Mouse (Mus musculus): ENCODE data around the gene Hpca. TPM values are rescaled to one million over a fixed set of nuclear protein-coding genes. Genes with fewer than 3 reads are reported as not detected.

The Hpca gene
- polyA plus RNA-seq, 1 experiment from 2014 or later: 3.6 TPM

GRCm38 (mm10) chr4:129134799-129135585 is 13.2 kb upstream of the Hpca start:
- WGBS: 10% methylated on average over 15 of the region's 15 CpGs
- Histone ChIP-seq H3K9ac (replicated peaks) (no peak overlapping the region), H3K4me2 (replicated peaks) (peak overlapping the region; percentile 21; the same call in 1 of the 2 replicates)

GRCm38 (mm10) chr4:129130755-129131303 is 9.0 kb upstream of the Hpca start:
- Histone ChIP-seq H3K36me3 (no peaks in the 10 kb centered on the region), H3K4me1 (peaks cover 43% of the 10 kb centered on the region), H3K4me3 (0 out of 2 replicates have a peak overlapping the region, but pooled peaks have one; percentile 7), H3K9ac (replicated peaks) (no peak overlapping the region), H3K4me2 (replicated peaks) (peak overlapping the region; percentile 25; the same call in 1 of the 2 replicates), H3K27me3 (peaks cover 53% of the 10 kb centered on the region), H3K9me3 (no peaks in the 10 kb centered on the region), H3K27ac (replicated peaks) (no peak overlapping the region)
- WGBS: 9% methylated on average over 16 of the region's 17 CpGs
- ATAC-seq (ENCODE audit: low FRiP score, low read depth): no peak

More at GRCm38 (mm10) chr4:129134799-129135585, 13.2 kb upstream of the Hpca start:
- H3K36me3 ChIP-seq: no peaks in the 10 kb centered on the region
- H3K27me3 ChIP-seq: peaks cover 73% of the 10 kb centered on the region
- H3K27ac ChIP-seq (replicated peaks): no peak overlapping the region
- ATAC-seq (ENCODE audit: low FRiP score, low read depth): no peak; the same call in 1 of the 2 replicates
- no peak overlapping the region for H3K4me3 ChIP-seq
- H3K4me1 ChIP-seq: peaks cover 31% of the 10 kb centered on the region
- no peaks in the 10 kb centered on the region for H3K9me3 ChIP-seq

DNA sequence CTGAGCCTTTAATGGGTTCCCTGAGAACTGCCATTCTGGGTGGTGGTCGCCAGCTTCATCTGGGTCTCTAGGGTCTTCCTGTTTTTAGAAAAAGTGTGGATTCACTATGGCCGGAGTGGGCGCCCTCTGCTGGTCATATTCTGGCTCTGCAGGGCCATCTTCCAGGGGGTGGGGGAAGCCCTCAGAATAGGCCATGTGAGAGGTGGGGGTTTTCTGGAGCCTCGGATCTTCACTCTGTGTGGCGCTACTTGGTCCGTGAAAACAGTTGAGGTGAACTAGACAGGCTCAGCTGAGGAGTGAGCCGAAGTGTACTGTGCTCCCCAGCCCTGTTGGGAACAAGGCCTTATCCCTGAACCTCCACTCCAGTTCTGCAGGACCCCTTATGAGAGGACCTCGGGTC is 8.3 kb upstream of the Hpca start:
- ATAC-seq (ENCODE audit: low FRiP score, low read depth): no peak
- H3K27me3 ChIP-seq: peaks cover 53% of the 10 kb centered on the region
- H3K4me3 ChIP-seq: no peak overlapping the region
- no peak overlapping the region for H3K9ac ChIP-seq (replicated peaks)
- peak overlapping the region; percentile 25; the same call in 1 of the 2 replicates for H3K4me2 ChIP-seq (replicated peaks)
- no peaks in the 10 kb centered on the region for H3K36me3 ChIP-seq
- no peak overlapping the region for H3K27ac ChIP-seq (replicated peaks)
- peaks cover 49% of the 10 kb centered on the region for H3K4me1 ChIP-seq
- 3% methylated on average over 8 of the region's 8 CpGs for WGBS
- H3K9me3 ChIP-seq: no peaks in the 10 kb centered on the region

- peaks cover 59% of the 10 kb centered on the region for H3K27me3 ChIP-seq
Observed at GRCm38 (mm10) chr4:129129387-129129786, 7.6 kb upstream of the Hpca start.

DNA sequence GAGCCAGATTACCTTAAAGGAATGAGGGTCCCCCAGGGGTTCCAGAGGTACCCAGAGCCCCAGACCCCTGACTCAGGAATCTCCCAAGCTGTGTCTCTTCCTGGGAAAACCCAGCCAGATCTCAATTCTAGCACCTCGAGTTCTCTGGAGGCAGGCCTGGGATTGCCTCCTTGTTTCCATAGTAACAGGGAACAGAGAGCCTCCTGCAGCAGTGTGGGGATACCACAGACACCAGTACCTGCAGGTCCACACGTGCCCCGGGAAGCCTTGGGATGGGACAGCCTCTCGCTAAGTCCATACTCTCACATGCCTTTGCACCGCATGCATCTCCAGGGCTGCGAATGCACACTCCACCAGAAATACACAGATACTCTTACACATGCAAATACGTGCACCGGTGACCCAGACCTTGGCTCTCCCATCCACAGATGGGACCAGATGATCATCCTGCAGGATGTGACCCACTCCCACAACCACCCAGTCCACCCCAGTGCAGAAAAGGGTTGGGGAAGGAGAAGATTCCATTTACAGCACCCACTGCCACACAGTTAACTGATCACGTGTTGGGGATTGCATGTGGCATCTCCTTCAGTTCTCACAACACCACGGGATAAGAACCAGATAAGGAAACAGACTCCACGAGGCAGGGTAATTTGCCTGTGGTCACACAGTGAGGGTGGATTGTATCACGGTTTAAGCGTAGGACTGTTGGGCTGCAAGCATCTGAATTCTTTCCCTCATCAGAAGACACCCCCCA is 6.9 kb upstream of the Hpca start:
- 67% methylated on average over 13 of the region's 13 CpGs for whole genome bisulfite sequencing
- H3K27me3 ChIP-seq: peaks cover 64% of the 10 kb centered on the region

More at GRCm38 (mm10) chr4:129129387-129129786, 7.6 kb upstream of the Hpca start:
- no peak for ATAC-seq (ENCODE audit: low FRiP score, low read depth)
- Histone ChIP-seq H3K4me3 (no peak overlapping the region), H3K9me3 (no peaks in the 10 kb centered on the region), H3K9ac (replicated peaks) (no peak overlapping the region), H3K36me3 (no peaks in the 10 kb centered on the region), H3K4me2 (replicated peaks) (no peak overlapping the region), H3K4me1 (peaks cover 50% of the 10 kb centered on the region), H3K27ac (replicated peaks) (no peak overlapping the region)
- 57% methylated on average over 9 of the region's 9 CpGs for WGBS

DNA sequence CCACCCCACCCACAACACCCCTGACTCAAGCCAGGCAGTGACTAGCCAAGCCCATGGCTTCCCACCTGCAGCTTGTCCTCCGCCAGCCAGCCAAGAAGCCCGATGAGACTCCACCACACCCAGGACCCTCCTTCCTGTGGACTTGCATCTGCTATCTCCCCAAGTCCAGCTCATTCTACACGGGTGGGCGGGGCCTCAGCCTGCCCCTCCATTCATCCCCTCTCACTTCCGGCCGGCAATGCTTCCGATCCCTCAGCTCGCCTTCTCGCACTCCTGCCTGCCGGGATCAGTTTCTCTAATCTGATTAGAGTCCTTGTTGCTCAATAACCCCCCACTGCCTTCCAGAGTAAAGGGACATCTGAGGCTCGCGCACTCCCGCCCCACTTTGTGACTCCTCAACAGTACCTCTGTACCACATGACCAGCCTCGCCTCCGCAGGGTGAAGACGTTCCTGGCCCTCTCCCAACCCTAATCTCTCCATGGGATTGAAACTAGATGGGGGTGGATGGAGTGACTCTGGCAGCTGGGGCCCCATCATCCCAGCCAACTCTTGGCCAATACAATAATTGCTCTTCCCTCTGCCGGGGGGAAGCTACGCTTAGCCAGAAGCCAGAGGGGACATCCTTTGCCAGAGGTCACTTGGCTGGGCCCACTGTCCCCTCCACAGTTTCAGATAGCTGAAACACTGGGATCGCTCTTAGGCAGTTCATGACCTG is 4.1 kb upstream of the Hpca start:
- Histone ChIP-seq H3K4me1 (peaks cover 60% of the 10 kb centered on the region), H3K9ac (replicated peaks) (peak overlapping the region; percentile 15; the same call in 1 of the 2 replicates)
- no peak for ATAC-seq (ENCODE audit: low FRiP score, low read depth)

More for the DNA sequence above, 6.9 kb upstream of the Hpca start:
- no peaks in the 10 kb centered on the region for H3K36me3 ChIP-seq
- no peaks in the 10 kb centered on the region for H3K9me3 ChIP-seq
- no peak overlapping the region for H3K9ac ChIP-seq (replicated peaks)
- H3K4me1 ChIP-seq: peaks cover 50% of the 10 kb centered on the region
- H3K4me3 ChIP-seq: no peak overlapping the region
- no peak overlapping the region for H3K27ac ChIP-seq (replicated peaks)
- no peak for ATAC-seq (ENCODE audit: low FRiP score, low read depth)
- no peak overlapping the region for H3K4me2 ChIP-seq (replicated peaks)

GRCm38 (mm10) chr4:129124652-129125146 is 2.9 kb upstream of the Hpca start:
- 8% methylated on average over 13 of the region's 13 CpGs for WGBS
- Histone ChIP-seq H3K4me3 (no peak overlapping the region), H3K4me2 (replicated peaks) (peak overlapping the region; percentile 47), H3K9me3 (no peaks in the 10 kb centered on the region), H3K36me3 (no peaks in the 10 kb centered on the region), H3K9ac (replicated peaks) (no peak overlapping the region), H3K4me1 (peaks cover 53% of the 10 kb centered on the region), H3K27me3 (peaks cover 76% of the 10 kb centered on the region), H3K27ac (replicated peaks) (no peak overlapping the region)
- ATAC-seq (ENCODE audit: low FRiP score, low read depth): peak; percentile 39

More for the DNA sequence above, 4.1 kb upstream of the Hpca start:
- peak overlapping the region; percentile 26 for H3K4me3 ChIP-seq
- H3K36me3 ChIP-seq: no peaks in the 10 kb centered on the region
- peak overlapping the region; percentile 47 for H3K4me2 ChIP-seq (replicated peaks)
- no peak overlapping the region for H3K27ac ChIP-seq (replicated peaks)
- H3K27me3 ChIP-seq: peaks cover 69% of the 10 kb centered on the region
- WGBS: 11% methylated on average over 19 of the region's 19 CpGs
- H3K9me3 ChIP-seq: no peaks in the 10 kb centered on the region

DNA sequence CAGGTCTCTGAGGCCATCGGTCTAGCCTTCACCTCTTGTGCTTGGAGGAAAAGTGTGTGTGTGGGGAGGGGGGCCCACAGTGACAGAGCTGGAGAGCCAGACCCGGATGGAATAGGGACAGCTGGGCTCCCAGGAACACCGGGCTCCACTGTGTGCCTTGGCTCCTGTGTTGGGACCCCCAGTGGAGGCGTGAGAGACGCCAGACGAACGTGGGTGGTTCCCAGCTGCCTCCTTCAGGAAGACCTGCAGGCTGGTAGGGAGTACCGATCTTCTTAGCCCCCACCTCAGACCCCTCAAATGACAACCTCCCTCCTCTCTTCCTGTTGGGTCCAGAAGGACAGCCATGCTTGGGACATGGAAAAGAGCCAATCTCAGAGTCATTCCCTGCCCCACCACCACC is 883 bp upstream of the Hpca start:
- no peaks in the 10 kb centered on the region for H3K36me3 ChIP-seq
- no peaks in the 10 kb centered on the region for H3K9me3 ChIP-seq
- 33% methylated on average over 8 of the region's 8 CpGs for WGBS
- no peak overlapping the region for H3K9ac ChIP-seq (replicated peaks)
- no peak overlapping the region for H3K27ac ChIP-seq (replicated peaks)
- peaks cover 85% of the 10 kb centered on the region for H3K27me3 ChIP-seq
- no peak overlapping the region for H3K4me3 ChIP-seq
- peaks cover 35% of the 10 kb centered on the region for H3K4me1 ChIP-seq
- ATAC-seq (ENCODE audit: low FRiP score, low read depth): no peak
- no peak overlapping the region for H3K4me2 ChIP-seq (replicated peaks)

DNA sequence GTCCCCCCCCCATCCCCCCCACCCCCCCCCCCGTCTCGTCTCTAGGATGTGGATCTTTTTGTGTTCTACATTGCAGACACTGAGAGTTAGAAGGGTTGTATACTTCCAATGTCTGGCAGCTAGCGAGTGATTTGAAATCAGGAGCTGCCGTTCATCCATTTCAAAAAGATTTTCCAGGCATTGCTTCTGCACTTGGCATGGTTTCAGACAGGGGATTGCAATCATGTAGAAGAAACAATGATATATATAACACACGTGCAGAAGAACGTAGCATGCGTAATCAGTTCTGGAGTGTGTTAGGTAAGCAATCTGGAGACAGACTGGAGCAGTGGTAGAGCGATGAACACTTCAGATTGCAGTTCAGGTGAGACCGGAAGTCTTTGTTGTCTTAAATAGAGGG is 271 bp upstream of the Hpca start:
- no peaks in the 10 kb centered on the region for H3K36me3 ChIP-seq
- peaks cover 35% of the 10 kb centered on the region for H3K4me1 ChIP-seq
- H3K9ac ChIP-seq (replicated peaks): no peak overlapping the region
- ATAC-seq (ENCODE audit: low FRiP score, low read depth): no peak
- H3K4me3 ChIP-seq: no peak overlapping the region
- peak overlapping the region; percentile 75; the same call in 1 of the 2 replicates for H3K4me2 ChIP-seq (replicated peaks)
- 46% methylated on average over 9 of the region's 9 CpGs for WGBS
- no peaks in the 10 kb centered on the region for H3K9me3 ChIP-seq
- H3K27me3 ChIP-seq: peaks cover 87% of the 10 kb centered on the region
- H3K27ac ChIP-seq (replicated peaks): no peak overlapping the region

DNA sequence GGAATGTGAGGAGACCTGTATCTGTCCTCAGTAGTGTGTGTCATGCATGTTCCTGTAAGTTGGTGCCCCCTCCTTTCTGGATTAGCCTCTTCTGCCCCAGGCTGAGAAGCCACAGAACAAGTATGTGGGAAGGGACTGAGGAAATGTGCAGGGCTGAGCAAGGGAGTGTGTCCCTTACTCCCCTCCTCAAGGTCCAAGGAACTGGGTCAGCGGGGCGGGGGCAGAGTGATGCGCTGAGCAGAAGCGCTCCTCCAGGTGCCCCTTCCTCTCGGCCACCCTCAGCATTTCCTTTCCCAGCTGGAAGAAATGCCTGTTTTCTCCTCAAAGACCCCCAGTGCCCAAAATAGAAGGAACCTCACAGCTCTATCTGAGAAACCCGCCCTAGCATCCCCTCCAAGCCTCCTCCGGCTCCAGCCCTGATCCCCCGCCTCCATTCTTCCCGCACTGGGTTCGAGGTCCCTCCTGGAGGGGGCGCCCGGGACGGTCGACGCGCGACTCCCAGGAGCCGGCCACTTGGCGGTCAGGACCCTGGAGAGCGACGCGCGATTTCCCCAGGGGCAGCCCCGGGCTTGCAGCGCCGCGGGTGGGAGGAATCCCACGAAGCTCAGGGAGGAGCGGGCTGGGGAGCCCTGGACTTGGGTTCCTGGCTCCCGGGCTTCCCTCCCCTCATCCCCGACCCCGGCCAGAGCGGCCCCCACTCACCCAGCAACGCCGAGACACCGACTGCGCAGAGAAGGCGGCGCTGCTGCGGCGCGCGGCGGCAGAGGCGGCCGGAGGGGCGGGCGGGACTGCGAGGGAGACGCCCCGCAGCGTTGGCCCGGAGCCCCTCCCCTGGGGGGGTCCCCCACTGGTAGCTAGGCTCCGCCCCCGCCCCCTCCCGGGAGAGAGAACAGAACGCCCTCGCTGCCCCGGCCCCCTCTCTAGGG is 1.1 kb downstream of the Hpca start:
- H3K4me2 ChIP-seq (replicated peaks): peak overlapping the region; percentile 75
- H3K27me3 ChIP-seq: peaks cover 85% of the 10 kb centered on the region
- H3K4me3 ChIP-seq: peak overlapping the region; percentile 48
- H3K36me3 ChIP-seq: no peaks in the 10 kb centered on the region
- ATAC-seq (ENCODE audit: low FRiP score, low read depth): peak; percentile 44; the same call in 1 of the 2 replicates
- 1% methylated on average over 55 of the region's 59 CpGs for WGBS
- H3K4me1 ChIP-seq: peaks cover 30% of the 10 kb centered on the region
- H3K27ac ChIP-seq (replicated peaks): no peak overlapping the region
- H3K9me3 ChIP-seq: no peaks in the 10 kb centered on the region
- H3K9ac ChIP-seq (replicated peaks): peak overlapping the region; percentile 55

All from midbrain, embryonic 12.5 days (tissue).